Mouse (Mus musculus): ENCODE measurements around the gene Olfr789. TPM values are rescaled to one million over a fixed set of nuclear protein-coding genes. Genes with fewer than 3 reads are reported as not detected.

The Olfr789 gene
- total and polyA plus RNA-seq, 3 experiments = not detected

DNA sequence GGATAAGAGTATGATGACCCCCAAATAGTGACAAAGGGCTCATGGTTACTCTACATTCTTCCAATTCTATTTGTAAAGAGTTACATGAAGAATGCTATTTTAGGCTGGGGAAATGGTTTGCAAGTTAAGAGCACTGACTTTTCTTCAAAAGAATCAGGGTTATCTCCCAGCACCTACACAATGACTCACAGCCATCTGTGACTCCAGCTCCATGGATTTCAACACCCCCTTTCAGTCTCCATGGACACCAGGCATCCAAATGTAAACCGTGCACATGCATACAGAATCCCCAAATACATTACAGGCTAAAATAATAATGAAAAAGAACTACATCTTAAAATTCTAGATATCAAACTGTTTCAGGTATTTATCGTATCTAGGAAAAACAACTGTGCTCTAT lies 5.5 kb downstream of the Olfr789 start:
- DNase-seq (ENCODE audit: low read depth, low spot score) = no peak
- Histone ChIP-seq H3K27me3 (ENCODE audit: control insufficient read depth in 1 of 2, insufficient read depth in 2 of 2, low read length in 2 of 2) (no peaks in the 10 kb centered on the region), H3K4me3 (ENCODE audit: control insufficient read depth in 1 of 2, insufficient read depth in 1 of 2, low read depth in 2 of 2, low read length in 2 of 2) (no peak overlapping the region), H3K9ac (ENCODE audit: control insufficient read depth, low read depth, low read length, poor library complexity, severe bottlenecking) (no peak overlapping the region), H3K27ac (ENCODE audit: control insufficient read depth, low read depth, low read length) (no peak overlapping the region), H3K79me2 (ENCODE audit: control insufficient read depth, insufficient read depth, low read length, poor library complexity) (no peaks in the 10 kb centered on the region), H3K4me1 (ENCODE audit: control insufficient read depth in 1 of 2, insufficient read depth in 2 of 2, low read length in 2 of 2) (no peaks in the 10 kb centered on the region), H3K9me3 (replicated peaks; ENCODE audit: insufficient read depth, low read length) (no peaks in the 10 kb centered on the region), H3K36me3 (ENCODE audit: control insufficient read depth in 1 of 2, insufficient read depth in 2 of 2, low read length in 2 of 2) (no peaks in the 10 kb centered on the region)
- no peak for TF ChIP-seq JUND (IDR thresholded peaks at IDR 0.05; ENCODE audit: low read depth, low read length)
- no peak for TF ChIP-seq MEF2A (IDR thresholded peaks at IDR 0.05; ENCODE audit: extremely low read depth, insufficient replicate concordance, low read depth, low read length, poor library complexity, severe bottlenecking)
- TF ChIP-seq ELF1 (IDR thresholded peaks at IDR 0.05; ENCODE audit: low read depth, low read length) = no peak
- TF ChIP-seq SIN3A (IDR thresholded peaks at IDR 0.05; ENCODE audit: low read length) = no peak
- TF ChIP-seq USF1 (IDR thresholded peaks at IDR 0.05; ENCODE audit: low read depth, low read length) = no peak
- no peak for TF ChIP-seq KAT2A (conservative IDR thresholded peaks at IDR 0.05; ENCODE audit: low read depth, low read length)
- TF ChIP-seq RAD21 (IDR thresholded peaks at IDR 0.05; ENCODE audit: low read depth, low read length) = no peak
- no peak for TF ChIP-seq MYC (IDR thresholded peaks at IDR 0.05; ENCODE audit: low read depth, low read length)
- no peak for TF ChIP-seq GABPA (IDR thresholded peaks at IDR 0.05; ENCODE audit: low read depth, low read length)
- TF ChIP-seq SMC3 (IDR thresholded peaks at IDR 0.05; ENCODE audit: low read depth, low read length) = no peak
- TF ChIP-seq UBTF (IDR thresholded peaks at IDR 0.05; ENCODE audit: borderline replicate concordance, insufficient read depth, low read depth, low read length) = no peak
- TF ChIP-seq POLR2A (IDR thresholded peaks at IDR 0.05; ENCODE audit: control insufficient read depth in 1 of 2, insufficient read depth in 1 of 2, low read depth in 1 of 2, low read length in 2 of 2, poor library complexity in 1 of 2) = no peak
- TF ChIP-seq CHD2 (IDR thresholded peaks at IDR 0.05; ENCODE audit: low read length) = no peak
- TF ChIP-seq TBP (IDR thresholded peaks at IDR 0.05; ENCODE audit: low read depth, low read length) = no peak
- no peak for TF ChIP-seq RCOR1 (IDR thresholded peaks at IDR 0.05; ENCODE audit: low read depth, low read length)
- no peak for TF ChIP-seq TAL1 (IDR thresholded peaks at IDR 0.05; ENCODE audit: low read length)
- TF ChIP-seq ZKSCAN1 (IDR thresholded peaks at IDR 0.05; ENCODE audit: low read depth, low read length) = no peak
- TF ChIP-seq E2F4 (IDR thresholded peaks at IDR 0.05; ENCODE audit: borderline replicate concordance, low read depth, low read length) = no peak
- no peak for TF ChIP-seq CTCF (IDR thresholded peaks at IDR 0.05 in 2 of 3, conservative IDR thresholded peaks at IDR 0.05 in 1 of 3; ENCODE audit: control insufficient read depth in 1 of 3, insufficient read depth in 1 of 3, low read depth in 2 of 3, low read length in 3 of 3, poor library complexity in 1 of 3, severe bottlenecking in 1 of 3)
- no peak for TF ChIP-seq HCFC1 (IDR thresholded peaks at IDR 0.05; ENCODE audit: low read depth, low read length)

DNA sequence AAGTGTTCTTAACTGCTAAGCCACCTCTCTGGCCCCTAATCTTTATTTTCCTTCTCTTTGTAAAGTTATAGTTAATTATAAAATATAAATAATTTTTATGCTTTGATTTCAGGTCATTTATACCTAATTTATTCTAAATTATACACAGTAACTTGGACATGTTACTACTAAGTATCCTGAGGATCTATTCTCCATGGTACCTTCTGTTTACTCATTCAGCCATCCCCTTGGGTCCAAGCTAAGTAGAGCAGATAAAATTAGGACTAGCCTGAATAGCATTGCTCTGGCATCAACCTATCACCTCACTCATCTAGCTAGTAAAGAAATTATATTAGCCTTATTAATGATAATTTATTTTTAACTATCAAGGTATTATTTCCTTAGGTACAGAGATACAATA lies 13.6 kb downstream of the Olfr789 start, which contains the start of gene Olfr790:
Olfr790 (plus strand) TSS at position 301 of the 400 bp plus-strand sequence.
- H3K9me3 ChIP-seq (replicated peaks; ENCODE audit: insufficient read depth, low read length) = no peaks in the 10 kb centered on the region
- no peaks in the 10 kb centered on the region for H3K36me3 ChIP-seq (ENCODE audit: control insufficient read depth in 1 of 2, insufficient read depth in 2 of 2, low read length in 2 of 2)
- H3K4me1 ChIP-seq (ENCODE audit: control insufficient read depth in 1 of 2, insufficient read depth in 2 of 2, low read length in 2 of 2) = no peaks in the 10 kb centered on the region
- no peaks in the 10 kb centered on the region for H3K27me3 ChIP-seq (ENCODE audit: control insufficient read depth in 1 of 2, insufficient read depth in 2 of 2, low read length in 2 of 2)
- no peaks in the 10 kb centered on the region for H3K79me2 ChIP-seq (ENCODE audit: control insufficient read depth, insufficient read depth, low read length, poor library complexity)
- TF ChIP-seq GABPA (IDR thresholded peaks at IDR 0.05; ENCODE audit: low read depth, low read length) = no peak
- no peak for TF ChIP-seq CTCF (IDR thresholded peaks at IDR 0.05 in 2 of 3, conservative IDR thresholded peaks at IDR 0.05 in 1 of 3; ENCODE audit: control insufficient read depth in 1 of 3, insufficient read depth in 1 of 3, low read depth in 2 of 3, low read length in 3 of 3, poor library complexity in 1 of 3, severe bottlenecking in 1 of 3)
- no peak for TF ChIP-seq MAX (IDR thresholded peaks at IDR 0.05; ENCODE audit: low read length)
- no peak for TF ChIP-seq USF1 (IDR thresholded peaks at IDR 0.05; ENCODE audit: low read depth, low read length)
- no peak for TF ChIP-seq SMC3 (IDR thresholded peaks at IDR 0.05; ENCODE audit: low read depth, low read length)
- no peak for TF ChIP-seq MYC (IDR thresholded peaks at IDR 0.05; ENCODE audit: low read depth, low read length)
- TF ChIP-seq RCOR1 (IDR thresholded peaks at IDR 0.05; ENCODE audit: low read depth, low read length) = no peak
- TF ChIP-seq MAFK (IDR thresholded peaks at IDR 0.05; ENCODE audit: borderline replicate concordance, low read depth, low read length) = no peak
- no peak for TF ChIP-seq SIN3A (IDR thresholded peaks at IDR 0.05; ENCODE audit: low read length)
- TF ChIP-seq NRF1 (IDR thresholded peaks at IDR 0.05; ENCODE audit: insufficient read depth, low read depth, low read length, poor library complexity, severe bottlenecking) = no peak
- TF ChIP-seq NELFE (IDR thresholded peaks at IDR 0.05; ENCODE audit: low read depth, low read length) = no peak
- no peak for TF ChIP-seq MEF2A (IDR thresholded peaks at IDR 0.05; ENCODE audit: extremely low read depth, insufficient replicate concordance, low read depth, low read length, poor library complexity, severe bottlenecking)
- no peak for TF ChIP-seq ZNF384 (IDR thresholded peaks at IDR 0.05; ENCODE audit: low read depth, low read length)
- H3K4me3 ChIP-seq (ENCODE audit: control insufficient read depth in 1 of 2, insufficient read depth in 1 of 2, low read depth in 2 of 2, low read length in 2 of 2) = no peak within 1 kb of the TSS
- H3K9ac ChIP-seq (ENCODE audit: control insufficient read depth, low read depth, low read length, poor library complexity, severe bottlenecking) = no peak within 1 kb of the TSS
- no peak within 1 kb of the TSS for H3K27ac ChIP-seq (ENCODE audit: control insufficient read depth, low read depth, low read length)
- DNase-seq (ENCODE audit: low read depth, low spot score) = no peak

Measured in MEL (cell line).